Mouse (Mus musculus) urinary bladder, postnatal 25 days (tissue): Measurements from ENCODE around the gene Mllt11.

Experiments used
- DNase-seq: peaks from one replicate; pipeline ENCODE4 v3.0.0; 2022; ENCODE audit warnings: low spot score

The Mllt11 gene

GRCm38 (mm10) chr3:95231298-95232221, at the start of gene Mllt11:
Gene Mllt11, minus strand, starts transcription at chr3:95232171.
- no peak for DNase-seq

GRCm38 (mm10) chr3:95281216-95282126, 49.5 kb upstream of the Mllt11 start, which contains the start of the genes Mindy1 and Prune1:
Gene Mindy1, plus strand, starts transcription at chr3:95281345.
Gene Prune1, minus strand, starts transcription at chr3:95282076.
- DNase-seq: peak; percentile 97

- no peak for DNase-seq
Observed at GRCm38 (mm10) chr3:95280747-95281146, 48.8 kb upstream of the Mllt11 start.

- no peak for DNase-seq
Observed at GRCm38 (mm10) chr3:95277149-95277551, 45.2 kb upstream of the Mllt11 start.

GRCm38 (mm10) chr3:95276428-95276934, 44.5 kb upstream of the Mllt11 start:
- DNase-seq: no peak

- no peak for DNase-seq
Observed at GRCm38 (mm10) chr3:95275161-95275560, 43.2 kb upstream of the Mllt11 start.

- no peak for DNase-seq
Observed at GRCm38 (mm10) chr3:95274453-95274852, 42.5 kb upstream of the Mllt11 start.

- DNase-seq: no peak
Observed at GRCm38 (mm10) chr3:95273471-95273870, 41.5 kb upstream of the Mllt11 start.

- DNase-seq: no peak
Observed at GRCm38 (mm10) chr3:95270766-95271364, 38.9 kb upstream of the Mllt11 start.

- DNase-seq: no peak
Observed at GRCm38 (mm10) chr3:95269789-95270188, 37.8 kb upstream of the Mllt11 start.

GRCm38 (mm10) chr3:95267855-95268254, 35.9 kb upstream of the Mllt11 start:
- no peak for DNase-seq

- no peak for DNase-seq
Observed at GRCm38 (mm10) chr3:95266052-95266451, 34.1 kb upstream of the Mllt11 start.

GRCm38 (mm10) chr3:95264724-95265123, 32.8 kb upstream of the Mllt11 start:
- no peak for DNase-seq

- DNase-seq: peak; percentile 56
Observed at GRCm38 (mm10) chr3:95263089-95263739, 31.2 kb upstream of the Mllt11 start.

GRCm38 (mm10) chr3:95261975-95262374, 30.0 kb upstream of the Mllt11 start:
- no peak for DNase-seq

- DNase-seq: no peak
Observed at GRCm38 (mm10) chr3:95256931-95257330, 25.0 kb upstream of the Mllt11 start.

GRCm38 (mm10) chr3:95250783-95251424, 18.9 kb upstream of the Mllt11 start, which contains the start of gene Bnipl:
Gene Bnipl, minus strand, starts transcription at chr3:95251193.
- DNase-seq: no peak

GRCm38 (mm10) chr3:95250361-95250760, 18.4 kb upstream of the Mllt11 start:
- no peak for DNase-seq

- DNase-seq: no peak
Observed at GRCm38 (mm10) chr3:95247660-95248336, 15.8 kb upstream of the Mllt11 start.
